Mouse (Mus musculus): ENCODE measurements around the gene Iyd.

- TF ChIP-seq GATA1 (IDR thresholded peaks at IDR 0.05; ENCODE audit: low read length) (no peak), TAL1 (IDR thresholded peaks at IDR 0.05; ENCODE audit: low read length) (no peak)
Measured at GRCm38 (mm10) chr10:3510486-3510885, 29.6 kb upstream of the Iyd start.
